Mouse (Mus musculus): Measurements from ENCODE around the gene Klhl15.
"Not testable (repeated sequence)": the region's sequence is repeated elsewhere in the genome, so short reads cannot be mapped to it uniquely, and the experiment has no call there.

GRCm38 (mm10) chrX:94193901-94194300 is 40.5 kb upstream of the Klhl15 start:
- TF ChIP-seq CTCF (IDR thresholded peaks at IDR 0.05; ENCODE audit: control insufficient read depth, insufficient read depth, low read length); POLR2A (IDR thresholded peaks at IDR 0.05; ENCODE audit: borderline replicate concordance, control insufficient read depth, low read depth, low read length): not testable (repeated sequence)
